Mouse (Mus musculus) spleen, adult 2 months (tissue): Measurements from ENCODE around the gene Cadm4.

Experiments used
- CTCF ChIP-seq: fragments of 200-500 bp; IDR thresholded peaks from 2 replicates; pipeline ENCODE4 v1.5.1; 2011; ENCODE audit warnings: mild to moderate bottlenecking, inconsistent platforms; ENCODE audit not compliant: insufficient read depth, insufficient read length, insufficient replicate concordance; ENCODE audit errors: extremely low read depth
- POLR2A ChIP-seq: fragments of 200-500 bp; IDR thresholded peaks from 2 replicates; pipeline ENCODE4 v1.6.1; 2011; ENCODE audit warnings: low read depth, low read length, inconsistent platforms

GRCm38 (mm10) chr7:24457726-24458370 is 24.0 kb upstream of the Cadm4 start:
- TF ChIP-seq POLR2A (no peak; the same call in 1 of the 2 replicates), CTCF (no peak)
